Mouse (Mus musculus) gastrocnemius, adult 18-20 months (tissue): Measurements from ENCODE around the gene Adra1d. TPM values are rescaled to one million over a fixed set of nuclear protein-coding genes. Genes with fewer than 3 reads are reported as not detected.

Experiments
- DNase-seq: peaks from one replicate; pipeline ENCODE4 v3.0.0; 2021; ENCODE audit warnings: low spot score
- total RNA-seq, 2 experiments: library from RNA; stranded (reverse); gene quantifications; 2 replicates each; pipeline ENCODE4 v1.2.3; 2021

Adra1d gene
- total RNA-seq, 2 experiments from 2014 or later, result 0.50 to 0.88 TPM

DNA sequence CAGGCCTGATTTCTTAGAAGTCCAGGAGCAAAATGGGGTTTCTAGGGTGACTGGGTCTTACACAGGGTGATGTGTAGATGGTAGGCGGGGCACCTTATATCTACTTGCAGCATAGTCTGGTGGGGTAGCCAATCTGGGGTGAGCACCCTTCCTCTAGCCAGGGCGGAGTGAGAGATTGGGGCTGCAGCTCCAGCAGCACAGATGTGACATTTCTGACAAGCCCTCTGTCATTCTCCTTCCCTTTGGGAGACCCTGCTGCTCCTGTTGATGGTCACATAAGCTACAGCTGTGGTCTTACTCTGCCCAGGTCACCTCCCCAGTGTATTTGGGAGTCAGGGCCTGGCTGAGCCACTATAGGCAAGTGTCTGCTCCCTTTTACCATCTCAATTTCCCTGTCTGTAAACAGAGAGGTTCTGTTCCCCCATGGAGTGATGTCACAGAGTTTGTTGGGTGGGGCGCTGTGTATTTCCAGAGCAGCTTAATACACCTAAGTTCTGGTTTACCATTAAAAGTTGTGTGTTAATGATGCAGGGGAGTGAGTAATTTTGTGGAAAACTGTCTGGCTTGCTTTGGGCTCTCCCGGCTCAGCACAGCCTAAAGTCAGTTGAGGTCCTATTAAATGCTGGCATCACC is 64.7 kb downstream of the Adra1d start:
- no peak for DNase-seq

DNA sequence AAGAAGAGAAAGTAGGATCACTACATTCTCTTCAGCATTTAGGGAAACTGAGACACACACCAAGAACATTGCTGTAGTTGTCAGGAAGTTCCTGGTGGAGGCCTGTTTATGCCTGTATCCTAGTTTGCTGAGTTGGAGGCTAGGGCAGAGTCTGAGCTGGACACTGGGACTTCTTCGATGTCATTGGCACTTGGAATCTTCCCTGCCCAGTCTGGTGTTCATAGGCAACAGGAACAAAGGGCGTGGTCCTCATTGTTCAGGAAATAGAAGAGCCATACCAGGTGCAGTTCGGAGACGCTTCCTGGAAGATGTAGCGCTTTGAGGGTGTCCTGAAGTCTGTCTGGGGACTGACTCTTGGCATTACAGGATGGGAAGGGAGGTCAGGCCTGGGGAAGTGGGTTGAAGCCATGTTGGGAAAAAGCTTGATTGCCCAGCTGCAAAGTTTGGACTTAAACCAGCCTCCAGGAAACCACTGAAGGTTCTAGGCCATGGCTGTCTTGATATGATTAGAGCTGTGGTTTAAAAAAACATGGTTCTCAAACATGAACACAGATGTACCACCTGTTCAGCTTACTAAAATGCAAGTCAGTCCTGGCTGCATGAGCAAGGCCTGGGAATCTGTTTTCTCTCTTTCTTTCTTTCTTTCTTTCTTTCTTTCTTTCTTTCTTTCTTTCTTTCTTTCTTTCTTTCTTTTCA is 65.8 kb downstream of the Adra1d start:
- DNase-seq, result no peak

Other genes starting within 250 kb of the Adra1d start
- 1 to 10 TPM; 1.6 to 1.9 TPM for gene Rnf24, start 209.4 kb downstream of the Adra1d start, total RNA-seq
- gene Smox, start 70.8 kb downstream of the Adra1d start, total RNA-seq, result 100 to 1,000 TPM in 1 of 2 experiments, 10 to 100 TPM in 1; 86.0 to 120 TPM